Mouse (Mus musculus): ENCODE results near the gene Zfp668. TPM values are rescaled to one million over a fixed set of nuclear protein-coding genes. Genes with fewer than 3 reads are reported as not detected.

Zfp668 gene
- polyA plus RNA-seq, 1 experiment: 18.0 TPM

DNA sequence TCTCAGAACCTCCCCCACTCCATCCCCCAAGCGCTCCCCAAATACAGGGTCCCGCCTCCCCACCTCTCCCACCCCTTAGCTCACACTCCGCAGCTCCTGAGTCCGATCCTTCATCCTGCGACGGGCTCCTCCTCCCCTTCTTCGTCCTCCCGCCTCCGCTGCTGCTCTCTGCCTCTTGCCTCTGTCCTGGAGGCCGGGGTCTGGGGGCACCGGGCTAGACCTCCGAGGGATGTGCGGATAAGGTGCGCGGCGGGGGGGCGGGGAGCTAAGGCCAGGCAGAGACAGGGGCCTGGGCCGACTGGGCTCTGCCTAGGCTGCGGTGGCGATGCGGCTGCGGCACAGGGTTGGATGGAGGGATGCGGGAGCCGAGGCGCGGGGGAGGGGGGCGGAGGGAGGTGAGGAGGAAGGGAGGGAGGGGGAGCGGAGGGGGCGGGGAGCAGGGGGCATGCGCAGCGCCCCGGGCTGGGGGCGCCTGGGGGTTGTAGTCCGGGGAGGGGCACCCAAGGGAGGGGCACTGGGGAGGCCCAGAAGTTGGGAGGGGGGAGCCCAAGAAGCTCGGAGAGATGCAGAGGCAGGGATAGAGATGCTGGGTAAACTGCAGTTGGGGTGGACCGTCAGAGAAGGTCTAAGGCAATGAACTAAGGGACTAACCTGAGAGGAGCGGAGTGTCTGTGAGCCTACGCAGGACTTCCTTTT, 52.3 kb downstream of the Zfp668 start, which contains the start of the genes Stx4a and Stx1b:
TSS of gene Stx4a (plus strand) at position 119 of the 696 bp plus-strand sequence.
TSS of gene Stx1b (minus strand) at position 374 of the 696 bp plus-strand sequence.
- H3K4me1 ChIP-seq: peaks cover 18% of the 10 kb centered on the region
- no peaks in the 10 kb centered on the region for H3K36me3 ChIP-seq (replicated peaks; ENCODE audit: low read length)
- H3K9me3 ChIP-seq: peaks cover 3% of the 10 kb centered on the region; the same call in 1 of the 2 replicates
- peaks cover 34% of the 10 kb centered on the region for H3K27me3 ChIP-seq (replicated peaks)
- no peak for TF ChIP-seq FLI1 (IDR thresholded peaks at IDR 0.05; ENCODE audit: low read length)
- no peak for TF ChIP-seq GATA1 (IDR thresholded peaks at IDR 0.05; ENCODE audit: borderline replicate concordance, low read length)
- no peak within 1 kb of the TSS for H3K4me3 ChIP-seq (replicated peaks)

DNA sequence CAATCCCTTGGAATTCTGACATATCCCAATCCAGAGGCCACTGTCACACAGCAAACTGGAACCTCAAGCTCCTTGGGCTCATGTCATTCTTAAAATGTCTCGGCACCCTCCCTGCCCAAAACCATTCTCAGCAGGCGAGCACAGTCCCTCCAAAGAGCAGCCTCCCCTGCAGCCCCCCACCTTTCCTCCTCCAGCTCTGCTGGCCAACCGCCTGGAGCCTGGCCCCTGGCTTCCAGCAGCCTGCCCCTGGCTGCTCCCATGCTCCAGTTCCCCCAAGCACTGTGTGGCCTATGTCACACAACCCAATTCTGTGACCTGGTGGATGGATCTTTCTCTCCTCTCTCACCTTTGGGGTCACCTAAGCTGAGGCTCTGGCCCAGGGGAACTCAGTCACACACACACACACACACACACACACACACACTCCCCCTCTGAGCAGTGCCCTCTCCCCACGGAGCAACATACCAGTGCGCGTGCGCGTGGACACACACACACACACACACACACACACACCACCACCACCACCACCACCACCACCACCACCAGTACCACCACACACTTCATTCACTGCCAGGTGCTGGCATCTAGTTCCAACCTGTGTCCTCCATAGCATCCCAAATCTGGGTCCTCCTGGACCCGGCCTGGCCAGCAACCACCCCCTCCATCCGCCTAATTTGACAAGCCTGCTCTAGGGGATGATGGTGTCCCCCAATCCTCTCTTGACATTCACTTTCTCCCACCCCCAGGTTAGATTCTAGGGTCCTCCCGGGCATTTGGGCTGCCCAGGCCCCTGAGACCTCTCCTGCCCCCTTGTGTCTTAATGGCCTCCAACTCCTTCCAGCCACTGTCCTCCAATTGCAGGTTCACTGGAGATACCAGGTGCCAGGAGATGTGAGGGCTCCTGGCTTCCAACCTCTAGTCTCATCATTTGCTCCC, 53.1 kb downstream of the Zfp668 start:
- Histone ChIP-seq H3K4me3 (replicated peaks) (no peak overlapping the region), H3K36me3 (replicated peaks; ENCODE audit: low read length) (no peaks in the 10 kb centered on the region), H3K9me3 (peaks cover 3% of the 10 kb centered on the region; the same call in 1 of the 2 replicates), H3K27me3 (replicated peaks) (peaks cover 32% of the 10 kb centered on the region), H3K4me1 (peaks cover 18% of the 10 kb centered on the region)
- TF ChIP-seq GATA1 (IDR thresholded peaks at IDR 0.05; ENCODE audit: borderline replicate concordance, low read length): no peak
- TF ChIP-seq FLI1 (IDR thresholded peaks at IDR 0.05; ENCODE audit: low read length): no peak

DNA sequence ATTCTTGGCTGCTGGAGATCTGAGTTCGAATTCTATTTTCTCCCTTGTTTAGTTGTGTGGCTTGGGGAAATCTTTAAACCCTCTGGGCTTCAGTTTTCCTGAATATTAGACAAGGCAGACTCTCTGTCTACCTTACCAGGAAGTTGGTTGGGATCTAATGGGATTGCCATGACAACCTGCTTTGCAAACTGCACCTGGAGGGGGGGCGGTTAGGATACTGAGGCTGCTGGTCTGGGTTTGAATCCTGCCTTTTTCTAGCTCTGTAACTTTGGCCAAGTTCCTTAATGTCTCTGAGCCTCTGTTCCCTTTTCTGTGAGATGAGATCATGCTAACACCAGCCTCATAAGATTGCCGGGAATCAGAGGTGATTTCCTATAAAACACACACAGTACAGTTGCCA, 54.1 kb downstream of the Zfp668 start:
- no peak overlapping the region for H3K4me3 ChIP-seq (replicated peaks)
- no peak for TF ChIP-seq GATA1 (IDR thresholded peaks at IDR 0.05; ENCODE audit: borderline replicate concordance, low read length)
- H3K9me3 ChIP-seq: peaks cover 3% of the 10 kb centered on the region; the same call in 1 of the 2 replicates
- H3K36me3 ChIP-seq (replicated peaks; ENCODE audit: low read length): no peaks in the 10 kb centered on the region
- peaks cover 32% of the 10 kb centered on the region for H3K27me3 ChIP-seq (replicated peaks)
- peaks cover 22% of the 10 kb centered on the region for H3K4me1 ChIP-seq

DNA sequence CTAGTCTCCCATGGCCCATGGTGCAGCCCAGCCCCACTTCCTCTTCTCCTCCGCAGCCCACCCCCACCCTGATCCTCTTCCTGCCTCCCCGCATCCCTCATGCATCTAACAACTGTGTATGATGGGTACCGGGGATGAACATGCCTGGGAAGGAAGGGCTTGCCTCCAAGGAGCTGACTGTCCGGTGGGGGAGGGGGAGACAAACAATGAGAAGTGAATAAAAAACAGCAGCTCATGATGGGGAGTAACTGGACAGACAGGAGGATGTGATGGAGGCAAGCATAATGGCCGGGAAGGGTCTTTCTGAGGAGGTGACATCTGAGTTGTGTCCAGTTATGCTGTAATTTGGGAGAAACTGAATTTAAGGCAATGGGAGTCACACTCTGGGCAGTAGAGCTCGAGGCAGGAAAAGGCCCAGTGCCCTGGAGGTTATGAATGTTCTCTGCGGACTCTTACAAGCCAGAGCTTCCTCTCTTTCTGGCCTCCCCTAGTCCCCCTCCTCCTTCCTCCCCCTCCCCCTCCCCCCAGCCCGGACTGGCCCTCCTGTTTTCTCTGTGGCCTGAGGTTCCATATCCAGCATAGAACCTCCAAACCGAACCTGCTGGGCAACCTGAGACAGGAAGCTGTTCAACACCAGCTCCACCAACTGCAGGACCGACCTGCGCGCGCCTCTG, 55.7 kb downstream of the Zfp668 start:
- Histone ChIP-seq H3K4me1 (peaks cover 31% of the 10 kb centered on the region), H3K36me3 (replicated peaks; ENCODE audit: low read length) (no peaks in the 10 kb centered on the region), H3K27me3 (replicated peaks) (peaks cover 27% of the 10 kb centered on the region), H3K9me3 (no peaks in the 10 kb centered on the region), H3K4me3 (replicated peaks) (no peak overlapping the region)
- TF ChIP-seq FLI1 (IDR thresholded peaks at IDR 0.05; ENCODE audit: low read length) (no peak), GATA1 (IDR thresholded peaks at IDR 0.05; ENCODE audit: borderline replicate concordance, low read length) (no peak)

DNA sequence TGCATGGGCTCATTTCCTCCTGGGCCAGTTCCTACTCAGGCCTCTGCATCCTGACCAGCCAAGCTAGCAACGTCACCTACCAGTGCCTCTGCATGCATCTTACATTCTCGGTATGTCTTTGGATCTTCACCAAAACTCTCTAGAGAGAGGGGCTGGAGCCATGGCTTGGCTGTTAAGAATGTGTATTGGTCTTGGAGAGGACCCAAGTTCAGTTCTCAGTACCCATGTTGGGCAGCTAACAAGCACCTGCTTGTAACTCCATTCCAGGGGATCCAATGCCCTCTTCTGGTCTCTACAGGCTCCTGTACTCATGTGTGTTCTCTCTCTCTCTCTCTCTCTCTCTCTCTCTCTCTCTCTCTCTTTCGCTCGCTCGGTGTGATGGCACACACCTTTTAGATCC, 58.9 kb downstream of the Zfp668 start:
- peaks cover 6% of the 10 kb centered on the region for H3K27me3 ChIP-seq (replicated peaks)
- H3K36me3 ChIP-seq (replicated peaks; ENCODE audit: low read length): no peaks in the 10 kb centered on the region
- H3K9me3 ChIP-seq: no peaks in the 10 kb centered on the region
- no peak for TF ChIP-seq GATA1 (IDR thresholded peaks at IDR 0.05; ENCODE audit: borderline replicate concordance, low read length)
- TF ChIP-seq FLI1 (IDR thresholded peaks at IDR 0.05; ENCODE audit: low read length): no peak
- peaks cover 48% of the 10 kb centered on the region for H3K4me1 ChIP-seq
- H3K4me3 ChIP-seq (replicated peaks): no peak overlapping the region

DNA sequence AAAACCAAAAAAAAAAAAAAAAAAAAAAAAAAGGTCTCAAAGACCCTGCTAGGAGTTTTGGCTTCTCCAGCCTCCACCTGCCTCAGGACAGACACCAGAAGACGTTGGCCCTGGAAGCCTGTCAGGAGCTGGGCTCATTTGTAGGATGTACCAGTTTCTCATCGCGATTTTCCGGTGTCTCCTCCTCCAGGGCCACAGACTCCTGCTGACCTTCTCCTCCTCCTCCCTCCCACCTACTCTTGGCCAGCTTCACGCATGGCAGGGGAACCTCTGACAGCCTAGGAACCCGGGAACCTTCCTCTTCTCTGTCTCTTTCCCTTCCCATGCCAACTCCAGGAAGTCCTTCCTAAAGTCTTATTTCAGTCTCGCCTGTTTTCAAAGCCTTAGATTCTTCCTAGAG, 59.6 kb downstream of the Zfp668 start:
- Histone ChIP-seq H3K9me3 (no peaks in the 10 kb centered on the region), H3K36me3 (replicated peaks; ENCODE audit: low read length) (no peaks in the 10 kb centered on the region)

DNA sequence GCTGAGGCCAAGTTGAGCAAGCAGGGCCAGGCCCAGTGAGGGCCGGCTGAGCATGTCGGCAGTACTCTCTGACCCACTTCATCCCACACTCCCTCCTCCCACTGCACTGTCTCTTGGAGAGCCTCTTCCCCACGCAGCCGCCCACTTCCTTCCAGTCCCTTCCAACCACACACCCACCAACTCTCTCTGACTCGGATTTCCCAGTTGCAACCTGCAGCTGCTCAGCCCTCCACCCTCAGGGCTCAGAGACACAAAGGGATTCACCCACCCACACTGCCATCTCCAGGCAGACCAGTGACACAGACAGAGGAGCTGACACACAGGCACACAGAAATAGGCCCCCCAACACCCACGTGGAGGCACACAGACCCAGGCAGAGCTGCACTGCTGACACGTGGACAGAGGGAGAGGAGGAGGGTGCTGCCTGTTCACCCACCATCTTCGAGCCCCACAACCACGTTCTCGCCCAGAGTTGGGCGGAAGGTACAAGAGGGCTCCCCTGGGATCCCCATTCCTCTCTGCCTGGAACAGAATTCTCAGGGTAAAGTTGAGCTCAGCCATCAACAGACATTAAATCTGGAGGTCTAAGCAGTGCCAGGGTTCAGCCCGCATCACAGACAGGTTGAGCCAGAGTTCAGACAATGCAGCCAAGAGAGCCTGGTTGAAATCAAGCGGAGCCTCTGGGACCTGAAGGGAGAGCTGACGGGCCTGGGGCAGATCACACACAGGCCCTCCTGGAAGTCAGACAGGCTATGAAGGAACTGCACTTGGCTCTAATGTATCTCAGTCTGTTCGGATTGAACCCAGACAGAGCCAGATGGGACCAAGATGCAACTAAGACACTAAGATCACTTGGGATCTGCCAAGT, 60.4 kb downstream of the Zfp668 start:
- Histone ChIP-seq H3K4me3 (replicated peaks) (peak overlapping the region; percentile 30), H3K4me1 (peaks cover 46% of the 10 kb centered on the region), H3K27me3 (replicated peaks) (peaks cover 6% of the 10 kb centered on the region), H3K9me3 (no peaks in the 10 kb centered on the region), H3K36me3 (replicated peaks; ENCODE audit: low read length) (no peaks in the 10 kb centered on the region)
- TF ChIP-seq FLI1 (IDR thresholded peaks at IDR 0.05; ENCODE audit: low read length): no peak
- TF ChIP-seq GATA1 (IDR thresholded peaks at IDR 0.05; ENCODE audit: borderline replicate concordance, low read length): no peak

More for the DNA sequence above, 59.6 kb downstream of the Zfp668 start:
- Histone ChIP-seq H3K27me3 (replicated peaks) (peaks cover 6% of the 10 kb centered on the region), H3K4me1 (peaks cover 48% of the 10 kb centered on the region), H3K4me3 (replicated peaks) (no peak overlapping the region)
- no peak for TF ChIP-seq FLI1 (IDR thresholded peaks at IDR 0.05; ENCODE audit: low read length)
- TF ChIP-seq GATA1 (IDR thresholded peaks at IDR 0.05; ENCODE audit: borderline replicate concordance, low read length): no peak

DNA sequence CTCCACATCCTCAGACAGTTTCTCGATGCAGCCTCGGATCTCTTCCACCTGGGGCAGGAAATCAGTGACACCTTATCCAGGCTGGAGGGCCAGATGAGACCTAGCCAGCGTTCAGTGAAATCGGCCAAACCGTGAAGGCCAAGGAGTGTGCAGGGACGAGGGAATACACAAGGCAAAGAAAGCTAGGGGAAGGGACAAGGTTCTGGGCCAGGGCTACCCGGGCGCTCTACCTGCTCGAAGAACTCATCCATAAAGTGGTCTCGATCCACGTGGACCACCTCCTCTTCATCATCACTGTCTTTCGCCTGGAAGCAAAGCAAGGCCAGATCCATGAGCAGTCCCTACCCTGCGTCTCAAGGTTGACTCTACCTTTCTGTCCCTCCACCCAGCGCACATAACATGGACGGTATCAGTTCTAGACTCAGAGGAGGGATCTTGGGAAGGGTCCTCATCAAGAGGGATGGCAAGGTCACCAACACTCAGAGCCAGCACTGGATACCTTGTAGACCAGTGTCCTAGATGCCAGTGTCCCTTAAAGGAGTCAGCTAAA, 61.4 kb downstream of the Zfp668 start:
- no peaks in the 10 kb centered on the region; the same call in 1 of the 2 replicates for H3K9me3 ChIP-seq
- no peak overlapping the region for H3K4me3 ChIP-seq (replicated peaks)
- TF ChIP-seq GATA1 (IDR thresholded peaks at IDR 0.05; ENCODE audit: borderline replicate concordance, low read length): no peak
- TF ChIP-seq FLI1 (IDR thresholded peaks at IDR 0.05; ENCODE audit: low read length): no peak
- peaks cover 6% of the 10 kb centered on the region for H3K27me3 ChIP-seq (replicated peaks)
- H3K36me3 ChIP-seq (replicated peaks; ENCODE audit: low read length): no peaks in the 10 kb centered on the region
- H3K4me1 ChIP-seq: peaks cover 43% of the 10 kb centered on the region
